Mouse (Mus musculus) cerebellum, postnatal 36 days (tissue): ENCODE data around the gene Gm13102.
"Not testable (repeated sequence)": the region's sequence is repeated elsewhere in the genome, so short reads cannot be mapped to it uniquely, and the experiment has no call there.

Experiments used
- DNase-seq, 2 experiments: peaks; one replicate each; pipeline ENCODE4 v3.0.0; 2021 to 2022; ENCODE audit warnings: mixed read lengths in 2 of 2

Gene Gm13102

DNA sequence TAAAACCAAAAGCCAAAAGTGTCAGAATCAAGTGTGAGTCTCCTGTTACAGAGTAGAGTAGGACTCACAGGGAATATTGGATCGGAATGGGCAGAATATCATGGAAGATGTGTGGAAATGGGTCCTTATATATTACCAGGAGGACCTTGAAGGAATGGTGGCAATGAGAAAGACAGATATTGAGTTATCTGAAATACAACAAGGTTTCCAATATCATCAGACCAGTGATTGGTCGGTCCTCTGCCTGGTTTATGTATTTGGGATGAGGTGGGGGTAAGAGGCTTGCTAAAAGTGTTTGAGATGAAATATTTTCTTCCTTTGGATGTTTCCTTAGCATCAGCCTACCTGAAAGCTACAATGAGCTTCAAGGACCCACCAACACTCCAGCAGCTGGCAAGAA is at the start of gene Gm13102:
TSS of gene Gm13102 (plus strand) at position 301 of the 400 bp plus-strand sequence.
- DNase-seq, result not testable (repeated sequence)

DNA sequence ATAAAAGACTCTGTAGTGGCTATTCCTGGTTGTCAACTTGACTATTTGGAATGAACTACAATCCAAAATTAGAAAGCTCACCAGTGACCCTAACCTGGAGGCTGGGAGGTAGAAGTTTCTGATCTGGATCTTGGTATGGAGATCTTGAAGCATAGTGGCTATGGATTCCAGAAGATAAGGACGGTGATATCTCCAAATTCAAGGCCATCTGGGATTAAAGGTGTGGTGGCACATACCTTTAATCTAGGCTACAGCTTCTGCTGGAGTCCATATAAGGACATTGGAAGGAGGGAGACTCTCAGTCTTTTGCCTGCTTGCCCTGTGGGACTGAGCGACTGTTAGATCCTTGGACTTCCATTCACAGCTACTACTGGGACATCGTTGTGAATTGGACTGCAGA is 47.4 kb upstream of the Gm13102 start, which contains the start of gene Pramel4:
TSS of gene Pramel4 (plus strand) at position 301 of the 400 bp plus-strand sequence.
- DNase-seq, result not testable (repeated sequence)
